Mouse (Mus musculus) testis, adult 2 months (tissue): ENCODE data around the gene Slc25a21.

Experiments
- CTCF ChIP-seq: fragments of 200-500 bp; IDR thresholded peaks from 2 replicates; pipeline ENCODE4 v1.5.1; 2012; ENCODE audit warnings: low read depth, mild to moderate bottlenecking, inconsistent platforms, low read length, moderate library complexity; ENCODE audit not compliant: control insufficient read depth, insufficient read depth, insufficient replicate concordance
- POLR2A ChIP-seq: fragments of 200-500 bp; IDR thresholded peaks from 2 replicates; pipeline ENCODE4 v1.6.1; 2012; ENCODE audit warnings: low read depth, mild to moderate bottlenecking, inconsistent platforms, low read length, moderate library complexity; ENCODE audit not compliant: control insufficient read depth

- TF ChIP-seq POLR2A (no peak), CTCF (no peak)
Measured at GRCm38 (mm10) chr12:57201901-57202300, 4.6 kb upstream of the Slc25a21 start.
